8 mouse cellular contexts compared by ENCODE assay signal in the genomic region with DNA sequence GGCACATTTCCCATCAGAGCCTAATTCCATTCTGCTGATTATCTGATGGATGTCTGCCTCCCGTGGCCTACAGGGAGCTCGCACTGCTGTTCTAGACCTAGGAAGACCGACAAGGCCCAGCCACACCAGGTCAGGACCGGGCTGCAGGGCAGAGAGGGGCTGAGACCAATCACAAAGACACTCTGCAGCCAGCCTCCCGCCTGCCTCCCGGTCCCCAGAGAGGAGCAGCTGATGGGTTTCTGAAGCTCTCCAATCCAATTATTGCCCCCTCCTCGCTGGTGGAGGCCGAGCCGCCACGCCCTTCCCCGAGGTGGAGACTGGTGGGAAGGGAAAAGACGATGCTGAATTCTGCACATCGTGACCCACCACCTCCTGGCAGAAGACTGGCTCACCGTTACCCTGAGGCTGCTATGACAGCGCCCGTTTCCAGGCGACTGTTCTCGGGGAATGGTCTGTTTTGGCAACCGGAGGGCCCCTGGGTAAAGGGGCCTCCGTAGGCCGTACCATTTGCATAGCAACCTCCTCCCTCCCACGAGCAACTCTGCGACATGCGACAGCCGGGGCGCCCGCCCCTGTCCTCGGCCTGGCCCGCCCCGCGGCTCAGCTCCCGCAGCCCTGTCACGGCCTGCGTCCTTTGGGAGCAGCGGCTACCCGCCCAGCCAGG. TPM values are rescaled to one million over a fixed set of nuclear protein-coding genes. Genes with fewer than 3 reads are reported as not detected.
DNase-seq lines count a peak whose midpoint lies in the region; ATAC-seq and TF ChIP-seq lines count a peak whose summit lies in the region.

No protein-coding gene starts in this region.

- intact Hi-C loops in heart, postnatal 14 days (cut with DNase I): no loop called here

- peak overlapping the region; percentile 52 for H3K9ac ChIP-seq in forebrain, embryonic 14.5 days (ENCODE audit: low read length)
- H3K9ac ChIP-seq in liver, embryonic 16.5 days (ENCODE audit: low read depth, low read length): peak overlapping the region; percentile 78
- peak overlapping the region; percentile 38 for H3K9ac ChIP-seq in neural tube, embryonic 11.5 days (ENCODE audit: low read length)

- peak overlapping the region; percentile 61 for H3K4me2 ChIP-seq in forebrain, embryonic 14.5 days (ENCODE audit: low read length)
- peak overlapping the region; percentile 74 for H3K4me2 ChIP-seq in liver, embryonic 16.5 days (ENCODE audit: low read depth, low read length)
- peak overlapping the region; percentile 34 for H3K4me2 ChIP-seq in neural tube, embryonic 11.5 days (ENCODE audit: low read depth)

- peak overlapping the region; percentile 86 for H3K27ac ChIP-seq in forebrain, embryonic 14.5 days (ENCODE audit: low read depth, low read length)
- H3K27ac ChIP-seq in liver, embryonic 16.5 days (ENCODE audit: low read length): peak overlapping the region; percentile 98
- H3K27ac ChIP-seq in neural tube, embryonic 11.5 days (ENCODE audit: low read depth, low read length): peak overlapping the region; percentile 85

- H3K9me3 ChIP-seq in G1E (replicated peaks): no peaks in the 10 kb centered on the region
- no peaks in the 10 kb centered on the region for H3K9me3 ChIP-seq in forebrain, embryonic 14.5 days (replicated peaks; ENCODE audit: control insufficient read depth, low read length)
- no peaks in the 10 kb centered on the region for H3K9me3 ChIP-seq in liver, embryonic 16.5 days (replicated peaks; ENCODE audit: control insufficient read depth, low read length)
- H3K9me3 ChIP-seq in neural tube, embryonic 11.5 days (ENCODE audit: control insufficient read depth, low read length): no peaks in the 10 kb centered on the region

- H3K27me3 ChIP-seq in G1E (ENCODE audit: insufficient read depth, low read length): no peaks in the 10 kb centered on the region
- no peaks in the 10 kb centered on the region for H3K27me3 ChIP-seq in forebrain, embryonic 14.5 days (replicated peaks; ENCODE audit: control insufficient read depth, insufficient read depth, low read length)
- peaks cover 6% of the 10 kb centered on the region for H3K27me3 ChIP-seq in liver, embryonic 16.5 days (ENCODE audit: control insufficient read depth, insufficient read depth, low read depth, low read length)
- no peaks in the 10 kb centered on the region for H3K27me3 ChIP-seq in neural tube, embryonic 11.5 days (ENCODE audit: control insufficient read depth, insufficient read depth, low read length)

- 0% methylated on average over 29 of the region's 36 CpGs for WGBS in forebrain, embryonic 14.5 days
- 2% methylated on average over 36 of the region's 36 CpGs for WGBS in liver, embryonic 16.5 days (ENCODE audit: insufficient replicate concordance)
- WGBS in neural tube, embryonic 11.5 days: under 1% methylated on average over 35 of the region's 36 CpGs

- H3K4me3 ChIP-seq in G1E (ENCODE audit: low read depth, low read length): peak overlapping the region; percentile 72
- H3K4me3 ChIP-seq in forebrain, embryonic 14.5 days (ENCODE audit: low read depth, low read length): peak overlapping the region; percentile 20
- peak overlapping the region; percentile 69 for H3K4me3 ChIP-seq in liver, embryonic 16.5 days (ENCODE audit: low read depth, low read length)
- H3K4me3 ChIP-seq in neural tube, embryonic 11.5 days (ENCODE audit: low read depth, low read length): peak overlapping the region; percentile 15

- peak; percentile 76 for DNase-seq in G1E (ENCODE audit: low spot score)
- DNase-seq in forebrain, embryonic 14.5 days (ENCODE audit: low spot score): peak; percentile 85
- DNase-seq in heart, postnatal 14 days: peak; percentile 81 to 87
- peak; percentile 73 for DNase-seq in layer of hippocampus, adult 11-12 months (ENCODE audit: low spot score)
- DNase-seq in neural tube, embryonic 11.5 days (ENCODE audit: low spot score): peak; percentile 84
- peak; percentile 55 for DNase-seq in telencephalon, adult 2 months (ENCODE audit: low read depth, low spot score)

- no peaks in the 10 kb centered on the region for H3K36me3 ChIP-seq in G1E (replicated peaks)
- H3K36me3 ChIP-seq in forebrain, embryonic 14.5 days (ENCODE audit: control insufficient read depth, insufficient read depth, low read length): no peaks in the 10 kb centered on the region
- no peaks in the 10 kb centered on the region for H3K36me3 ChIP-seq in liver, embryonic 16.5 days (ENCODE audit: control insufficient read depth, insufficient read depth)
- no peaks in the 10 kb centered on the region for H3K36me3 ChIP-seq in neural tube, embryonic 11.5 days (ENCODE audit: control insufficient read depth, insufficient read depth, low read length)

- ATAC-seq in G1E (ENCODE audit: extremely low read depth, insufficient number of reproducible peaks, low FRiP score, poor library complexity, severe bottlenecking): peak; percentile 32
- peak; percentile 66 for ATAC-seq in cerebellum, adult (ENCODE audit: insufficient number of reproducible peaks, low FRiP score, low TSS enrichment)
- ATAC-seq in forebrain, embryonic 14.5 days: peak; percentile 88
- peak; percentile 76 for ATAC-seq in liver, embryonic 16.5 days (ENCODE audit: low read depth)
- ATAC-seq in neural tube, embryonic 11.5 days (ENCODE audit: insufficient read depth, low FRiP score, low TSS enrichment): peak; percentile 78

- H3K4me1 ChIP-seq in G1E (ENCODE audit: insufficient read depth, low read depth, low read length): peaks cover 83% of the 10 kb centered on the region
- H3K4me1 ChIP-seq in forebrain, embryonic 14.5 days (ENCODE audit: control insufficient read depth, insufficient read depth, low read length): peaks cover 5% of the 10 kb centered on the region; the same call in 1 of the 2 replicates
- peaks cover 90% of the 10 kb centered on the region for H3K4me1 ChIP-seq in liver, embryonic 16.5 days (ENCODE audit: control insufficient read depth, low read depth, low read length)
- H3K4me1 ChIP-seq in neural tube, embryonic 11.5 days (ENCODE audit: control insufficient read depth, insufficient read depth, low read length): peaks cover 11% of the 10 kb centered on the region

- TF ChIP-seq CTCF in G1E (IDR thresholded peaks at IDR 0.05; ENCODE audit: low read depth, low read length): no peak

RNA-seq across cellular contexts. Expression of a gene that starts 53.5 kb away (rescaled TPM):
- total RNA-seq in G1E (2014; fragmentation: Nextera tagmentation): 151 and 167 TPM in 2 replicates
- total RNA-seq in G1E (2017): 174 and 180 TPM in 2 replicates
- polyA plus RNA-seq in G1E (2012): 123 and 154 TPM in 2 replicates
- polyA plus RNA-seq in forebrain, embryonic 14.5 days (2014; fragmentation: Nextera tagmentation; extraction: Ambion mirVana): 11.4 and 15.7 TPM in 2 replicates
- 10 to 100 TPM; 30.8 to 33.7 TPM for total RNA-seq in heart, postnatal 14 days (2021)
- polyA plus RNA-seq in liver, embryonic 16.5 days (2015; fragmentation: Nextera tagmentation; extraction: Ambion mirVana): 74.7 and 80.0 TPM in 2 replicates
- 23.1 and 24.3 TPM in 2 replicates for polyA plus RNA-seq in neural tube, embryonic 11.5 days (2014; fragmentation: Nextera tagmentation; extraction: Ambion mirVana)

Comparison
In these comparisons a context has a peak if more than half of its experiments do, and no peak if none do; other contexts are left out.
1. Peak in every context shown above with its lines: DNase-seq, ATAC-seq, H3K4me3 ChIP-seq and H3K27ac ChIP-seq.
2. ATAC-seq: peak in every context shown above with its lines; median percentile 88 in forebrain, embryonic 14.5 days; 78 in neural tube, embryonic 11.5 days; 76 in liver, embryonic 16.5 days; 66 in cerebellum, adult; 32 in G1E.
3. H3K4me3 ChIP-seq: peak in every context shown above with its lines; median percentile 72 in G1E; 69 in liver, embryonic 16.5 days; 20 in forebrain, embryonic 14.5 days; 15 in neural tube, embryonic 11.5 days.